Mouse (Mus musculus) G1E (cell line): ENCODE measurements around the gene Nppc. TPM values are rescaled to one million over a fixed set of nuclear protein-coding genes. Genes with fewer than 3 reads are reported as not detected.

Experiments used
- ATAC-seq: 2 replicates; pipeline ENCODE4 v1.8.0; 2016; ENCODE audit warnings: mild to moderate bottlenecking; ENCODE audit not compliant: insufficient number of reproducible peaks, poor library complexity, low FRiP score, severe bottlenecking; ENCODE audit errors: extremely low read depth
- DNase-seq: peaks from one replicate; pipeline ENCODE4 v3.0.0; 2012; ENCODE audit warnings: low spot score
- H3K27me3 ChIP-seq: 2 replicates; pipeline ENCODE4 v1.6.1; 2012; ENCODE audit warnings: mild to moderate bottlenecking, low read length, inconsistent platforms; ENCODE audit not compliant: insufficient read depth
- H3K36me3 ChIP-seq: replicated peaks from 2 replicates; pipeline ENCODE3; 2012; ENCODE audit warnings: mild to moderate bottlenecking, inconsistent platforms
- H3K4me1 ChIP-seq: 2 replicates; pipeline ENCODE4 v1.6.1; 2012; ENCODE audit warnings: low read depth, low read length, inconsistent platforms, mixed read lengths; ENCODE audit not compliant: insufficient read depth
- H3K4me3 ChIP-seq: 2 replicates; pipeline ENCODE4 v1.5.1; 2012; ENCODE audit warnings: low read depth, mild to moderate bottlenecking, inconsistent platforms, low read length, moderate library complexity, mixed read lengths
- H3K9me3 ChIP-seq: replicated peaks from 2 replicates; pipeline ENCODE4 v1.6.1; 2012; ENCODE audit warnings: inconsistent platforms
- CTCF ChIP-seq: IDR thresholded peaks from 2 replicates; pipeline ENCODE4 v1.5.1; 2012; ENCODE audit warnings: low read depth, low read length, inconsistent platforms, mixed read lengths
- GATA1 ChIP-seq: IDR thresholded peaks from 2 replicates; pipeline ENCODE4 v1.6.1; 2012; ENCODE audit warnings: borderline replicate concordance, low read length, inconsistent platforms, mixed read lengths
- GATA2 ChIP-seq: IDR thresholded peaks from 2 replicates; pipeline ENCODE4 v1.6.1; 2012; ENCODE audit warnings: low read depth, low read length, inconsistent platforms, borderline replicate concordance
- POLR2AphosphoS5 ChIP-seq: IDR thresholded peaks from 2 replicates; pipeline ENCODE4 v1.6.1; 2012; ENCODE audit warnings: low read depth, low read length, inconsistent platforms; ENCODE audit not compliant: insufficient replicate concordance
- TAL1 ChIP-seq: conservative IDR thresholded peaks from 2 replicates; pipeline ENCODE4 v1.6.1; 2012; ENCODE audit warnings: low read depth, low read length, inconsistent platforms, mixed read lengths
- polyA plus RNA-seq: library from polyadenylated mRNA; stranded (reverse); fragments of >175 nt; gene quantifications from 2 replicates; pipeline ENCODE4 v1.2.3, GENCODE M21; 2012
- total RNA-seq, 2 experiments: library from RNA; stranded (forward) in 1 of 2; stranded (reverse) in 1 of 2; fragments of 200-1000 nt in 1 of 2; fragments of >200 nt in 1 of 2; fragmentation: Nextera tagmentation in 1 of 2; gene quantifications; 2 replicates each; pipeline ENCODE4 v1.2.3; 2014 to 2017

Gene Nppc
- total and polyA plus RNA-seq, 3 experiments = not detected

DNA sequence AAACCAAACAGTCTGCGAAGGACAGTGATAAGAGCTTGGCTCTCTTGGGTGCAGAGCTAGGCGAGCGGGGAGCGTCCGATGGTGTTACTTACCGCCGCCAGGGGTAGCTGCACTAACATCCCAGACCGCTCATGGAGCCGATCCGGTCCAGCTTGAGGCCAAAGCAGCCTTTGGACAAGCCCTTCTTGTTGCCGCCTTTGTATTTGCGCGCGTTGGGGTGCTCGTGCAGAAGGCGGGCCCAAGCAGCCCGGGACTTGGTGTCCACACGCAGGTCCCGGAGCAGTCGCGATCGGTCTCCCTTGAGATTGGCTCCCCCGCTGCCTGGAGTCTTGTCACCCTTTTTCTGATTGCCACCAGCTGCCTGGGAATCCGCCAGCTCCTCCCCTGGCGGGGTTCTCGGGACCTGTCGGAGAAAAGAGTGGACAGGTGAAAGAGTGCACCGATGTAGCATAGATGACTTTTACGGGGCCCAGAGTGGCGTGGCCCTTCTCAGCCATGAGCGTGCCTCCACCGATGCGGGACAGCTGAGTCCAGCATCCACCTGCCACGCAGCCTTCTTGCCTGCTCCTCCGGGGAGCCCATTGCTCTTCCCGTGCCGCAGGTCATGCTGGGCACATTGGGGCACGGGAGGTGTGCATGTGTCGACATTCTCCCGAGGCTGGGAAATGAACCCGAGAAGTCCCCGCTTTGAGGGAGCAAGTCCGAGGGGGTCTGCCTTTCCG, 658 bp downstream of the Nppc start:
- Histone ChIP-seq H3K4me1 (no peaks in the 10 kb centered on the region), H3K9me3 (no peaks in the 10 kb centered on the region), H3K4me3 (no peak overlapping the region), H3K36me3 (no peaks in the 10 kb centered on the region), H3K27me3 (peaks cover 50% of the 10 kb centered on the region)
- DNase-seq (no peak), ATAC-seq (no peak)
- no peak for TF ChIP-seq GATA1
- TF ChIP-seq GATA2 = no peak
- no peak for TF ChIP-seq CTCF
- TF ChIP-seq POLR2AphosphoS5 = no peak
- no peak for TF ChIP-seq TAL1

DNA sequence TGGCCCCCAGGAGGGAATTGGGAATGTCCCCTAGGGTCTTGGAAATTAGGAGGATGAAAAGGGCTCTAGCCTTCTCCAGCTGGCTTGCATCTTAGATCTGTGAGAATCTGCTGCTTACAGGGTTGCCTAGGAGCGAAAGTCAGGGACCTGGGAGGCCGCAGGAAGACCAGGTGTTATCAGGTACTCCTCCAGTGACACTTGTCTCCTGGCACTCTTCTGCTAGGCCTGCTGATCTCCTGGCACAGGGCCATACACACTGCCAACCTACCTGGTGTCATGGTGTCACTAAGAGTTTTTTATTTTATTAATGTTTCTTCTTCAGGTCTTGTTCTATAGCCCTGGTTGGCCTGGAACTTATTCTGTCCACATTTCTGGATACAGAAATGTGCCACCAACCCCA, 5.3 kb downstream of the Nppc start:
- H3K4me3 ChIP-seq = no peak overlapping the region
- peaks cover 50% of the 10 kb centered on the region for H3K27me3 ChIP-seq
- no peaks in the 10 kb centered on the region for H3K36me3 ChIP-seq
- H3K4me1 ChIP-seq = no peaks in the 10 kb centered on the region
- TF ChIP-seq POLR2AphosphoS5 (no peak), CTCF (no peak), GATA2 (no peak), TAL1 (no peak), GATA1 (no peak)
- ATAC-seq = no peak
- H3K9me3 ChIP-seq = no peaks in the 10 kb centered on the region
- DNase-seq = no peak

DNA sequence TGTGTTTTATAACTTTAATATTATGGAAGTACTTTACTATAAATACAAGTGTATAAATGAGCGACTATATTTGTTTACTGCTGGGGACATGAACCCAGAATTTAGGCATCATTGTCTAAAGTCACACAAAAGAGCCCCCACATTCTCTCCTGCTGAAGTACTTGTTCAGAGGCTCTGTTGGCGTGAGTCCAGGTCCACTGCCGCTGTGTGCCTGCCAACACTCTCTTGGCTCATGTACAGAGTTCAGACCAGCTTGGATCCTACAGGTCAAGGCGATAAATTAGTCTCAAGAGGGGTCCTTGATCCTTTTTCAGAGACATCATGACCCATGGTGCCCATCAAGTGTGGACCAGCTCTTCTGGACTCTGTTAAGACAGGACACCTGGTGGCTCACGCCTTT, 13.3 kb downstream of the Nppc start:
- Histone ChIP-seq H3K27me3 (peaks cover 37% of the 10 kb centered on the region), H3K9me3 (no peaks in the 10 kb centered on the region), H3K4me3 (no peak overlapping the region), H3K36me3 (no peaks in the 10 kb centered on the region), H3K4me1 (no peaks in the 10 kb centered on the region)
- TF ChIP-seq CTCF (no peak), TAL1 (no peak), POLR2AphosphoS5 (no peak), GATA2 (no peak), GATA1 (no peak)
- DNase-seq (no peak), ATAC-seq (no peak)

DNA sequence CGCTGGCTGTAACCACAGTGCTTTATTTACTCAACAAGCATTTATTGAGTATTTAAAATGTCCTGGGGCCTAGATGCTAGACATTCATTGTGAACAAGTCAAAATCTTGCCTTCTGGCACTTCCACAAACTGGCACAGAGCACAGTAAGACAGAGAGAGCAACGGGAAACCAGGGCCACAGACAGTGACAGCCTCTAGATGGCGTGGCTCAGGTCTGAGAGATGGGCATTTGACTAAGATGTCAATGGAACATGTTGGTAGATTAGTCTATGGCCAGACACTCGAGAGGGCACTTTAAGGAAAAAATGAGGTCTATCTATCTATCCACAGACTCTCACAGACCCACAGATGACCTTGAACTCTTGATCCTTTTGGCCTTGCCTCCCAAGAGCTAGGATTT, 17.7 kb downstream of the Nppc start:
- no peak overlapping the region for H3K4me3 ChIP-seq
- no peak for DNase-seq
- H3K9me3 ChIP-seq = no peaks in the 10 kb centered on the region
- H3K36me3 ChIP-seq = no peaks in the 10 kb centered on the region
- no peak for ATAC-seq
- 0 out of 2 replicates have a peak, but pooled peaks cover 2% of the 10 kb centered on the region for H3K4me1 ChIP-seq
- peaks cover 26% of the 10 kb centered on the region for H3K27me3 ChIP-seq
- TF ChIP-seq GATA2 (no peak), CTCF (no peak), POLR2AphosphoS5 (no peak), TAL1 (no peak), GATA1 (no peak)

DNA sequence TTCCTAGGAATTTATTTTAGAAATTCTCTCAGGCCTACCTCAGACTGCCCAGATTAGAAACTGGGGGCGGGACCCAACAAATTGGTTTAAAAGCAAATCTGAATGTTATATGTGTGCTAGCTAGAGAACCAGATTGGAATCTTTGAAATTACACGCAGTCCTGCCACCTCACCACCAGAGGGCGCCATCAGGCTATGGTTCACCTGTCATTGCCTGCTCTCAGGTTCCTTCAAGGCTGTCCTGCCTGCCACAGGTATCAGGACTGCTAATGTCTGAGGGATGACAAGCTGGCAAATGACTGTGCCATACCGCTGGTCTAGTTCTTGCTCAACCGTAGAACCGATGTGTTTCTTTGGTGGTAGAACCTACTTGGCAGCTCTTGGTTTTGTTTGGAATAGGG, 20.1 kb downstream of the Nppc start:
- H3K9me3 ChIP-seq = no peaks in the 10 kb centered on the region
- H3K4me3 ChIP-seq = no peak overlapping the region
- H3K36me3 ChIP-seq = no peaks in the 10 kb centered on the region
- no peak for ATAC-seq
- peak; percentile 75 for DNase-seq
- H3K4me1 ChIP-seq = 0 out of 2 replicates have a peak, but pooled peaks cover 2% of the 10 kb centered on the region
- H3K27me3 ChIP-seq = peaks cover 22% of the 10 kb centered on the region
- no peak for TF ChIP-seq GATA1
- TF ChIP-seq TAL1 = no peak
- peak; percentile 98 for TF ChIP-seq CTCF

DNA sequence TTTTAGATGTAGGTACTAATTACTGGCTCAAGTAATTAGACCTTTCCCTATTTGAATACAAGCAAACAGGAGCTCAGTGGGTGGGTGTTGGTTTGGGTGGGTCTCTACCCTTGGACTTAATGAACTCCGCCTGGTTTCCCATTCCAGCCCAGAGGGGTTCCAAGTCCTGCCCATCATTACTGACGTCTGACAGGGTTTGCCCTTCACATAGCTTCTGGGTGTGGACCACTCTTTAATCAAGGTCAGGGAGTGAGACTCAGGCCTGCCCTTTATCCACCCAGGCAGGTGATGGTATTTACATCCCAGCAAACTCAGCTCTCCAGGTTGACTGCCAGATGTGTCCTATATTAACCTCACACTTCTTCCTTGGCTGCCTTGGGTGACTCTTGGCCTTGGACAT, 22.9 kb downstream of the Nppc start:
- Histone ChIP-seq H3K36me3 (no peaks in the 10 kb centered on the region), H3K4me1 (0 out of 2 replicates have a peak, but pooled peaks cover 2% of the 10 kb centered on the region), H3K9me3 (no peaks in the 10 kb centered on the region), H3K27me3 (peaks cover 19% of the 10 kb centered on the region), H3K4me3 (no peak overlapping the region)
- DNase-seq (no peak), ATAC-seq (no peak)
- TF ChIP-seq POLR2AphosphoS5 = no peak
